Mouse (Mus musculus): ENCODE measurements around the gene Amigo3. TPM values are rescaled to one million over a fixed set of nuclear protein-coding genes. Genes with fewer than 3 reads are reported as not detected.

Amigo3 gene
- 2.6 TPM in 2 replicates for polyA plus RNA-seq (2015; fragmentation: Nextera tagmentation; extraction: Ambion mirVana)

DNA sequence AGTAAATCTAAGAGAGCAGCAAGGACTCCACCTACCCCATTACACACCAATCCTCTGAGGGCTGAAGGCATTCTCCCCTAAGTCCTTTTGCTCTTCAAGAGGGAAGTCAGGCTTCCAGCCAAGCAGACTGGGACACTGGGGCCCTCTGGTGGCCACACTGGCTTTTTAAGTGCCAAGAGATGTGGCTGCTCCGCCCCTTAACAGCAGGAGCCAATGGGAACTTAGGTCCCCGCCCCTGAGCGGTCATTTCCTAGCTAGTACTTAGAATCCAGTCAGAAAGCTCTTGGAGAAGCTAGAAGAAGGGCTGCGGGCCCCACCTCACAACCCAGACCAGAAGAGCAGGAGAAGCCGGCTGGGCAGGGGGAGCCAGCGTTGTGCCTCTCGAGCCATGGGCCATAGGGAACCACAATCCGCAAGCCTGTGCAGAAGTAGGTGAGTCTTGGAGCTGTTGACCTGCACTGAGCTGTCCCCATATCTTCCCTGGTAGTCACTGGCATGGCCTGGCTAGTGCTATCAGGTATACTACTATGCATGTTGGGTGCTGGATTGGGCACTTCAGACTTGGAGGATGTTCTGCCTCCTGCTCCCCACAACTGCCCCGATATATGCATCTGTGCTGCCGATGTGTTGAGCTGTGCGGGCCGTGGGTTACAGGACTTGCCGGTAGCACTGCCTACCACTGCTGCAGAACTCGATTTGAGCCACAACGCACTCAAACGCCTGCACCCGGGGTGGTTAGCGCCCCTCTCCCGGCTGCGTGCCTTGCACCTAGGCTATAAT, at the start of gene Amigo3:
Amigo3 (plus strand) TSS at position 275 of the 780 bp plus-strand sequence.

DNA sequence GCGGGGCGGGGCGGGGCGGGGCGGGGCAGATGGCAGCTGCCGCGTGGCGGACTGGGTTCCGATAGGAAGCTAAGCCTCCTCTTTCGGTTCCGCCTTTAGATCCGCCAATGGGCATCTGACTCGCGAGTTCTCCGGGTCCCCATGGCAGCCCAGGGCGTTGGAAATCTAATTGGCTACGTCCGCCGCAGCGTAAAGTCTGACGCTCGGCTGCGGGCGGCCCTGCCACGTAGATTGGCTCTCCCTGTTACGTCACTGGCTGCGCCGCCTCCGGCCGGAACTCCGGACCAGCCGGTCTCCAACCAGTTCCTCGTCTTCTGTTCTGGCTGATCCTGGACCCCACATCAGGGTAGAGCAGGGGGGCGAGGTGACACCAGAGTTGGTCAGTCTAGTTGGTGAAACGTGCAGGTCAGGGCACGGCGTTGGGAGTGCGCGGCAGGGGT, 3.9 kb upstream of the Amigo3 start, which contains the start of gene Gmppb:
Gmppb (plus strand) TSS at position 227 of the 440 bp plus-strand sequence.

DNA sequence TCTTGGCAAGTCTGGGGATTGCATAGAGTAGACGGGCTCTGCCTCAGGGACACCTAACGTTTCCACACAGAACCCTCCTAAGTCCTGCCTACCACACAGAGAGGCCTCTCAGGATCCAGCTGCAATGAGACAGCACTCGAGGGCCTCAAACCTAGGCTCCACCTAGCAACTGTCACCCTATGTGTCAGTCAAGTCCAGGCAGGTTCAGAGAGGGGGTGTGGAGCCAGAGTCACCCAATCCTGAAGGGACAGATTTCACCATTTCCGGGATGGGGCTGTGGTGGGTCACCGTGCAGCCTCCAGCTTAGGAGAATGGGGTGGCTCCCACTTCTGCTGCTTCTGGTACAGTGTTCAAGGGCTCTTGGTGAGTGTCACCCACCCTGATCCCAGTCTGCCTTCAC, 27.2 kb downstream of the Amigo3 start, which contains the start of gene Mst1:
Mst1 (plus strand) TSS at position 269 of the 400 bp plus-strand sequence.

DNA sequence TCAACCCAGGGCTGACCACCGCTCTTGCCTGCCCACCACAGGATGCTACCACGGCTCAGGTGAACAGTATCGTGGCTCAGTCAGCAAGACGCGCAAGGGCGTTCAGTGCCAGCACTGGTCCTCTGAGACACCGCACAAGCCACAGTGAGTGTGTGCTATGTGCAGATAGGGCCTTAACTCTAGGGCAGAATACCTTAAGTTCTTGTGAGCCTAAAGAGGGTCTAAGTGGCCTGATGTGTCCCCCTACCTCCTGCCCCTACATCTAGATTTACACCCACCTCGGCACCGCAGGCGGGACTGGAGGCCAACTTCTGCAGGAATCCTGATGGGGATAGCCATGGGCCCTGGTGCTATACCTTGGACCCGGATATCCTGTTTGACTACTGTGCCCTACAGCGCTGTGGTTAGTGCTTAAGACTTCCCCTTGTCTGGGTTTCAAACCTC, 30.1 kb downstream of the Amigo3 start, which contains the start of gene Rnf123:
Rnf123 (minus strand) TSS at position 359 of the 444 bp plus-strand sequence.

DNA sequence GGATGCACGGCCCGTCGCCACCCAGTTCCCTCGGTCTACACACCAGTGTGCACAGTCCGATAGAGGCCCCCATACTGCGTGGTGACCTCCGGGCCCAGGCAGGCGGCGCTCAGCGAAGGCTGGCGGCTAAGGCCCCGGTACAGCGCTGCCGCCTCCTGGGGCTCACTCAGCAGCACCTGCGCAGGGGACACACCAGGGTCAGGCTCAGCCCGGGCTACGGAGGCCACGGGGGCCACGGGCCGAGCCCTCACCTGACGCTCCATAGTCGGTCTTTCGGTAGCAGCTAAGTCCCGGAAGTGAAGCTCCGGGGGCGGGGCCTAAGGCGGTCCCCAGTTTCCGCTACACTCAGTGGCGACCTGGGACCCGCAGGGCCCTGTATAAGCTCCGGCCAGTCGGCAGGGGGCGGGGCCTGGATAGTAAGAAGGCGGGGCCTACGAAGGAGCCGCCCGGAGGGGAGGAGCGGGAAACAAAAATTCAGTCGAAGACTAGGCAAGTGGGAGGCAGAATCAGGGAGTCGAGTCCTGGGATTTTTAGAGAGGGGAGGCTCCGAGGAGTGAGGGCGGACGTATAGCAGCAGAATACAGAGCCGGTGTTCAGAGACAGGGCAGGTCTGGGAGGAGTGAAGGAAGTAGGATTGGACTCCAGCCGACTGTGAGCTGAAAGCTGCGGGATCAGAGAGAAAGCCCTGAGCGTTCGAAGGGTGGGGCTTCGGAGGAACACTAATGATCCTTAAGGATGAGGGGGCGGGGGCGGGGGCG, 41.4 kb downstream of the Amigo3 start, which contains the start of gene Apeh:
Apeh (minus strand) TSS at position 423 of the 758 bp plus-strand sequence.

Small RNA genes within 50 kb of the gene (microRNA-seq; reads per million reads assigned to microRNA genes)
- gene Gm47303 (not detected), gene Mir7088 (not detected)

Other genes with a start within 250 kb of the Amigo3 start
- 31.5 and 34.2 TPM in 2 replicates for gene Rbm6, start 179.9 kb upstream of the Amigo3 start, polyA plus RNA-seq (2015; fragmentation: Nextera tagmentation; extraction: Ambion mirVana)
- 10.4 and 11.5 TPM in 2 replicates for gene Mon1a, start 165.0 kb upstream of the Amigo3 start, polyA plus RNA-seq (2015; fragmentation: Nextera tagmentation; extraction: Ambion mirVana)
- 7.8 and 9.4 TPM in 2 replicates for gene Mst1r, start 146.3 kb upstream of the Amigo3 start, polyA plus RNA-seq (2015; fragmentation: Nextera tagmentation; extraction: Ambion mirVana)
- gene Actl11, start 124.7 kb upstream of the Amigo3 start, polyA plus RNA-seq (2015; fragmentation: Nextera tagmentation; extraction: Ambion mirVana): not detected in 2 replicates
- gene Camkv, start 117.5 kb upstream of the Amigo3 start, polyA plus RNA-seq (2015; fragmentation: Nextera tagmentation; extraction: Ambion mirVana): 0.16 and 0.28 TPM in 2 replicates
- gene Traip, start 103.0 kb upstream of the Amigo3 start, polyA plus RNA-seq (2015; fragmentation: Nextera tagmentation; extraction: Ambion mirVana): 3.9 and 4.5 TPM in 2 replicates
- 14.7 and 18.3 TPM in 2 replicates for gene Uba7, start 77.7 kb upstream of the Amigo3 start, polyA plus RNA-seq (2015; fragmentation: Nextera tagmentation; extraction: Ambion mirVana)
- gene Gm20661, start 70.1 kb upstream of the Amigo3 start, polyA plus RNA-seq (2015; fragmentation: Nextera tagmentation; extraction: Ambion mirVana): 0.31 and 0.41 TPM in 2 replicates
- 19.3 and 23.9 TPM in 2 replicates for gene Inka1, start 67.3 kb upstream of the Amigo3 start, polyA plus RNA-seq (2015; fragmentation: Nextera tagmentation; extraction: Ambion mirVana)
- 0.45 and 0.70 TPM in 2 replicates for gene Cdhr4, start 60.7 kb upstream of the Amigo3 start, polyA plus RNA-seq (2015; fragmentation: Nextera tagmentation; extraction: Ambion mirVana)
- 0.19 TPM in 1 of 2 replicates, not detected in the other for gene Gm20662, start 56.8 kb upstream of the Amigo3 start, polyA plus RNA-seq (2015; fragmentation: Nextera tagmentation; extraction: Ambion mirVana)
- gene Ip6k1, start 50.7 kb upstream of the Amigo3 start, polyA plus RNA-seq (2015; fragmentation: Nextera tagmentation; extraction: Ambion mirVana): 23.9 and 26.5 TPM in 2 replicates
- 38.2 and 45.6 TPM in 2 replicates for gene Gmppb, start 3.9 kb upstream of the Amigo3 start, polyA plus RNA-seq (2015; fragmentation: Nextera tagmentation; extraction: Ambion mirVana)
- 0.93 and 1.1 TPM in 2 replicates for gene Mst1, start 27.3 kb downstream of the Amigo3 start, polyA plus RNA-seq (2015; fragmentation: Nextera tagmentation; extraction: Ambion mirVana)
- gene Rnf123, start 30.2 kb downstream of the Amigo3 start, polyA plus RNA-seq (2015; fragmentation: Nextera tagmentation; extraction: Ambion mirVana): 19.7 and 24.9 TPM in 2 replicates
- gene Apeh, start 41.4 kb downstream of the Amigo3 start, polyA plus RNA-seq (2015; fragmentation: Nextera tagmentation; extraction: Ambion mirVana): 36.0 and 39.2 TPM in 2 replicates
- 0.39 and 0.42 TPM in 2 replicates for gene Bsn, start 137.2 kb downstream of the Amigo3 start, polyA plus RNA-seq (2015; fragmentation: Nextera tagmentation; extraction: Ambion mirVana)
- 81.3 and 103 TPM in 2 replicates for gene Dag1, start 210.8 kb downstream of the Amigo3 start, polyA plus RNA-seq (2015; fragmentation: Nextera tagmentation; extraction: Ambion mirVana)
- gene Nicn1, start 237.3 kb downstream of the Amigo3 start, polyA plus RNA-seq (2015; fragmentation: Nextera tagmentation; extraction: Ambion mirVana): 37.6 and 38.5 TPM in 2 replicates
- 14.0 and 15.7 TPM in 2 replicates for gene Amt, start 243.7 kb downstream of the Amigo3 start, polyA plus RNA-seq (2015; fragmentation: Nextera tagmentation; extraction: Ambion mirVana)

Measured in urinary bladder, postnatal 0 days (tissue).